Mouse (Mus musculus) retina, postnatal 7 days (tissue): ENCODE data around the gene Plekhm2.

Experiments
- DNase-seq: peaks from one replicate; pipeline ENCODE4 v3.0.0-alpha.2; 2012; ENCODE audit warnings: low read depth, low spot score

The Plekhm2 gene

GRCm38 (mm10) chr4:141605861-141606260 is 58.8 kb downstream of the Plekhm2 start, which contains the start of gene Fblim1:
Gene Fblim1 (minus strand): TSS chr4:141606096.
- DNase-seq: no peak

DNA sequence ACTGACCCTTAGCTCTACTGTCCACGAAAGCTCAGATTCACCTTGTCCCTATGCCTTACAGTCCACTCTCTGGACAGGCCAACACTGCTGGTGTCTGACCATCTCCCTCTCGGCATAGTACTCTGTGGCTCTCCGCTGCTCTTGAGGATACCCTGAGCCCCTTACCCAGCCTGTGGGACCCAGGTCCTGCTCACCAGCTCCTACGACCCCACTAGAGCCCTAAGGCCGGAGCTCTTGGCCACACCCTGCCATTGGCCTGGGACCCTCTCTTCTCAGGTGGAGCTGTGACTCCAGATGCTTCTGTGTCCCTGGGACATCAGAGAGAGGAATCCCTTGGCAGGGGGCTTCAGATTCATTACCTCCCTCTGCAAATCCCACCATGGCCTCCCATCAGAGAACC is 59.3 kb downstream of the Plekhm2 start:
- DNase-seq: no peak

- DNase-seq: no peak
These were observed 60.2 kb downstream of the Plekhm2 start for GRCm38 (mm10) chr4:141604493-141604892.

DNA sequence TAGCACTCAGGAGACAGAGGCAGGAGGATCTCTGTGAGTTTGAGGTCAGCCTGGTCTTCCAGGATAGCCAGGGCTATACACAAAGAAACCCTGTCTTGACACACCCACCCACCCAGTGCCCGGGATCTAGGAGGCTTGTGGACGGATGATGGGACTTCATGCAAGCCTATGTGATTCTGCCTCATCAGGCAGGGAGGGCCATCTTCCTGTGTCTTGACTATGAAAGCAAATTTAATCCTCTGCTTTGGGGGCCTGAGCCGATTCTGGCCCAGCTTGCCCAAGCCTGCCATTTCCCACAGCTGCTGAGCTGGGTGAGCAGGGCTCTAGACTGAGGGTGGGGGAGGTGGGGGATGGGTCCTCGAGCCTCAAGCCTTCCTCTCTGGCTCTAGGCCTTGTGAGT is 60.8 kb downstream of the Plekhm2 start:
- DNase-seq: no peak

- no peak for DNase-seq
These were observed 62.0 kb downstream of the Plekhm2 start for GRCm38 (mm10) chr4:141602523-141603223.

- DNase-seq: no peak
These were observed 63.4 kb downstream of the Plekhm2 start for GRCm38 (mm10) chr4:141601148-141601862.

DNA sequence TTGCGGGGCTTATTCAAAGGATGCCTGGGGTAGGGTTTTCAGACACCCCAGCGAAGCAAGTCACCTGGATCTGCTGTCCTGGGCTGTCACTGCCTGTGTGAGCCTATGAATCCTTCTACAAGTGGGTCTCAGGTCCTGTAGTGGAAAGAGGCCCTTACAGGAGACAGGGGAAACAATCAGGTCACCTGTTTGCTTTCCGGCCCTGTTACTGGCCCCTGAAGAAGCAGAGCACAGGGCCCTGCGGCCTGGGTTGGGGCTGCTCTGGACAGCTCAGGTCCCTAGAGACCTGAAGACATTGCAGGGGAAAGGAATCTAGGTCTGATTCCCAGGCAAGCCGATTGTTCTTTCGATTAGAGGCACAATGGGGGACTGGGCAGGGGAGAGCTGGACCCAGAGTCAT is 64.3 kb downstream of the Plekhm2 start:
- DNase-seq: no peak

DNA sequence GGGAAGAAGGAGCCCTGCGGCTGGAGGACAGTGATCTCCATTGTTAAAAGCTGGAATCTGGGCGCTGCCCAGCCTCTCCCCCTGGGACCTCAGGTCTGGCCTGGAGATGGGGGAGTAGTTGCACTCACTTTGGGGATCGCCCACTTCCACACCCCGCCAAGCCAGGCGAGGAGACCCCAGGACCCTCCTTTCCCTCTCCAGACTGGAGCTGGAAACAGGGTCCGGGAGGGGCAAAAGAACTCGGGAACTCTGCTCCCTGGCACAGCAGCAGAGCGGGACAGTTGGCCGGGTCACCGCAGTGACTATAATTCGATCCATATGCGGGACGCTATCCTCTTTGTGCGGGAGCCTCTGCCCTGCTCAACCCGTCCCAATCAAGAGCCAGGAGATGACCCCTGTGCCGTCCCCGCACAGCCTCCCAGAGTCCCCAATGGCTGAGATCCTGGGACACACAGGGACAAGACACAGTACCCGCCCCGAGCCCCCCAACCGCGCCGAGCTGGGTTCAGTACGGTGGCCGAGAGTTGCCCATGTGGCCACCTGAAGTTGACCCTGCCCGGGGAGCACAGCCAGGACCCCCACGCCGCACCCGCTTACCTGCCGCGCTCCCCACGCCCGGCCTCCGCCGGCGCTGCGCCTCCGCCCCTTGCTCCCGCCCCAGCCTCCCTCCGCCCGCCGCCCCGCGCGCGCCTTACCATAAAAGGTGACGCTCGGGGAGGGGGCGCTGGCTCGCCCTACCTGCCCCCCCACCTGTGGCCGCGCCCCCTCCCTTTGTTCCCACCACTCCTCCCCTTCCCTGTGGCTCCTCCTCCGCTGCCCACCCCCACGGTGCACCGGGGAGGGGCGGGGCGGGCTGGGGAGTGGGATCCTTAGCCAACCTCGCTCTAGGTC is 65.2 kb downstream of the Plekhm2 start:
- no peak for DNase-seq

DNA sequence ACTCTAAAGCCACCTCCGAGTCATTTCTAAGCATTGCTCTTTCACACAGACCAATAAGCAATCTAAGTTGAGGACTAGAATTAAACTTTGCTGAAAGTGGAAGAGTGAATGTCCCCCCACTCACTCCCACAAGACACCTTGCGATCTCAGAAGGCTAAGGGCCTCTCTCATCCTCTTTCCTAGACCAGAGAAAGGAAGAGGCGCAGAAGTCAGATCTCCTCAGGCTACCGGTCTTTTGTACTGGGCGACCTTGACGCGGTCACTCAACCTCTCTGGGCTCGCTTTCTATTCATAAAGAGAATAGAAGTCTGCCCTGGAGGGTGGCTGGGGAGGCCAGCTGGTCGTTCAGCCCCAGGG is 65.8 kb downstream of the Plekhm2 start:
- DNase-seq: no peak

- no peak for DNase-seq
These were observed 66.4 kb downstream of the Plekhm2 start for GRCm38 (mm10) chr4:141598199-141598893.

DNA sequence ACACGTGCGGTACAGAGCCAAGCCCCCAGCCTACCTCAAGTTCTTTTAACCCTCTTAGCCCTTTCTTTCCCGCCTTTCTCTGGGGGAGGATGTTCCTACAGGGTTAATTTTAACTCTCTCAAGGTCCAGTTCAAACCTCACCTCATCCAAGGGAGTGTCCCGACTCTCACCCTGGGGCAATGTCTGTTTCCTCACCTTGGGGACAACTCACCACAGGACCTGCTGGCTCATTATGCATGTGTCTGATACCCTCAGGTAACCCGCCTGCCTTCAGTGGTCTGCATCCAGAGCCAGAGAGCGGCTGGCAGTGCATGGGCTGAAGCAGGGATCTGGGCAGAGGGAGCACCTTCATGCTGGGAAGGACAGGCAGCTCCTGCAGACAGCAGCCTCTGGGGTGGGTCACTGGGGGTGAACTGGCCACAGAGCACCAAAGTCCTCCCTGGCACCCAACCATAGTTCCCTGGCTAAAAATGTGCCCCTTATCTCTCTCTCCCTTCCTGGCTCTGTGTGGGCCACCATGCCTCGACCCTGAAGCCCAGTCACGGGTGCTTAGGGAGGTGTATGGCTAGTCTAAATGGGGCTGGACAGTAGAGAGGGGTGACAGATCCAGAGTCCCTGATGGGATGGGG is 67.9 kb downstream of the Plekhm2 start:
- DNase-seq: no peak

DNA sequence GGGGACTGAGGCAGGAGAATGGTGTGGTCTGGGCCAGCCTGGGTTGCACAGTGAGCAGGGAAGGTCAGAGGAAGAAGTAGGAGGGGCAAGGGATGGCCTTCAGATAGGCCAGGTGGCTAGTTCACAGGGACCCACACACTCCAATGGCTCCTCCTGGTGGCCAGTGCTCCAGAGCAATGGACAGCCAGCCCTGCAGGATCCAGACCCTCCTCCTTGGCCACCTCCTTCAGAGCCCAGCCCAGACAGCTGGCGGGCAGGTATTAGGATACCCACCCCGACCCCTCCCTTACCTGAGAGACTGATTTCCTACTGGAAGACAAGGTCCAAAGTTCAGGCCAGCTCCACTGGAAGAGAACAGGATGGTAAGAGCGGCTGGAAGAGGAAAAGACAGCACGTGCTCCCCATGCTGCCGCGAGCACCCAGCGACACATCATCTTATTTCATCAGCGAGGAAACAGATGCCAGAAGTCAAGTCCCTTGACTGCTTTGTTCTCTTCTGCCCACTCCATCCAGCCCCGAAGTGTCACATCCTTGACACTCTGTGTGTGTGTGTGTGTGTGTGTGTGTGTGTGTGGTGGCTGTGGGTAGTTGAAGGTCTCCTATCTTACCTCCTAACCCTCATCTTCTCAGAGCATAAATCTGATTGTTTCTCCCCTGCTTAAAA is 69.0 kb downstream of the Plekhm2 start:
- no peak for DNase-seq

- DNase-seq: no peak
These were observed 69.6 kb downstream of the Plekhm2 start for GRCm38 (mm10) chr4:141595138-141595537.

DNA sequence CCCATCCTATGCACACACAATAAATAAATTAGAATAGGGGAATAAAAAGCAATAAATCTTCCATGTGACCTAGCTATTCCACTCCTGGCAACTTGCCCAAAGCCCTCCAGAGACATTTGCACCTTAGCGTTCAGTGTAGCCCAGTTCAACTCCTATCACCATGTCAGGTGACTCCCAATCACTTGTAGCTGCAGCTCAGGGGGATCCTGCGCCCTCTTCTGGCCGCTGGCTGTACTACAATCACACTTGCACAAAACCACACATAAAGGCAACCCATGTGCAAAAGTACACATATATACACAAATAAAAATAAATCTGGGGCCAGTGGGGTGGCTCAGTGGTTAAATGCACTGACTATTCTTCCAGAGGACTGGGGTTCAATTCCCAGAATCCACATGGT is 73.2 kb downstream of the Plekhm2 start:
- no peak for DNase-seq

DNA sequence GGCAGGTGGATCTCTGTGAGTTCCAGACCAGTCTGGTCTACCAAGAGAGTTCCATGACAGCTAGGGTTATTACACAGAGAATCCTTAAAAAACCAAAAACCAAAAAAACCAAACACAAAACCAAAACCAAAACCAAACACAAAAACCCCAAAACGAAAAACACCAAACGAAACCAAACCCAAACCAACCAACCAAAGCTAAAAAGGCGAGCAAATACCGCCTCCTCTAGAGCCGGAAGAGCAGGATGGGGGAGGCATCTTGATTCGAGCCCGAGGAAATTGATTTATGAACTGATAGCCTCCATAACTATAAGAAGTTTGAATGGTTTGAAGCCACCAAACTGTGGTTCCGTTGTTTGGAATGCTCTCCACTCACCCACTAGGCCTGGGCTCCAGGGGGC is 80.8 kb downstream of the Plekhm2 start:
- no peak for DNase-seq

- DNase-seq: no peak
These were observed 83.6 kb downstream of the Plekhm2 start for GRCm38 (mm10) chr4:141581051-141581450.

DNA sequence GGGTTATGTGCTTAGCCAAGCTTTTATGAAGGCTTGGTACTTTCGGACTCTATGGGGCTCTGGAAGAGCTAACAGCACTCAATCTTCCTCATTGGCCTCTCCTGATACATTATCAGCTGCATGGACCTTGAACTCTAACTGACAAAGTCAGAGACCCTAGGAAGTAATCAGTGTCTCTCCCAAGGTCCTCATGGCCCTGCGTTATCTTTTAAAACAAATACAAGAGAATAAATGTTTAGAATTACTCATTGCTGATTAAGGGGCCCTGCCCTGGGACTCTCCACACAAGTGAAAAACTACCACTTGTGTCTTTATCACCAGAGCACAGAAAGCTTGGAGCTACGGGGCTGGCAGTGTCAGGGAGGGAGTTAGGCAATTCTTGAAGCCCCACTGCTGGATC is 85.9 kb downstream of the Plekhm2 start:
- DNase-seq: no peak

DNA sequence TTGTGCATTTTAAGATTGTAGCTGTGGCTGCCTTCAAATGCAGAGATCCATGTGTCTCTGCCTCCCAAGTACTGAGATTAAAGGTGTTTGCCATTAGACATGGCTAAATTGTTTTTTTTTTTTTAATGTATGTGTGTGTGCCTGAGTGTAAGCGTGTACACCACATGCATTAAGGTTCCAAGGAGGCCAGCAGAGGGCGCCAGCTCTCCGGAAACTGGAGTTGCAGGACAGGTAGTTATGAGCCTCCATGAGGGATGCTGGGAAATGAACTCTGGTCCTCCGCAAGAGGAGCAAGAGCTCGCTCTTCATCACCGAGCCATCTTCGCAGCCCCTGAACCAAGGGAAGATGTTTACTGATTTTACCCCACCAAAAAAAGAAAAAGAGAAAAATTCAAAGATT is 87.8 kb downstream of the Plekhm2 start:
- no peak for DNase-seq

DNA sequence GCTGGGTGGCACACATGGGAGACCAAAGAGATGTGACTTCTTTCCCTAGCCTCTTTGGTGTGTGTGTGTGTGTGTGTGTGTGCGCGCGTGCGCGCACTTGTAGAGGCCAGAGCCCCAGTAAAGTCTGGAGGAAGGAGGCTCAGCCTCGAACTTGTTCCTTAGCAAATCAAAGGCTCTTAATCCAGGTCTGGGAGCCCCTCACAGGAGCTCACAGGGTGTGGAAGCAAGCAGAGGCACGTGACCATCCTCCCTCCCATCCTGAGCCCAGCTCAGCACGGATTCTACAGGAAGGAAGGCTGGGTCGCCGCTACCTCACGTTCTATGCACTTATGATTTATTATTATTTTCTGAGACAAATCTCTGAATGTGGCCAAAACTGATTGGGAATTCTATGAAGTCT is 88.3 kb downstream of the Plekhm2 start:
- DNase-seq: no peak
